Mouse (Mus musculus) bone marrow, adult 2 months (tissue): ENCODE measurements at regions not wholly inside any gene's neighbourhood (a gene's known extent, or its start where the extent isn't known, plus 50 kb on each side); places are given as distances from the start of the nearest gene placed in this dataset.

ENCODE experiments used
- H3K27ac ChIP-seq: fragments of 200-500 bp; 2 replicates; pipeline ENCODE4 v1.5.1; 2012; ENCODE audit warnings: low read depth, mild to moderate bottlenecking, control low read depth, inconsistent platforms, low read length; ENCODE audit not compliant: control insufficient read depth, poor library complexity, insufficient read depth
- H3K4me1 ChIP-seq: fragments of 200-500 bp; 2 replicates; pipeline ENCODE4 v1.6.1; 2011; ENCODE audit warnings: low read length; ENCODE audit not compliant: control insufficient read depth, insufficient read depth
- H3K4me3 ChIP-seq: fragments of 200-500 bp; replicated peaks from 2 replicates; pipeline ENCODE3; 2011; ENCODE audit warnings: mild to moderate bottlenecking, low read depth, low read length, control low read depth; ENCODE audit not compliant: control insufficient read depth
- CTCF ChIP-seq: fragments of 200-500 bp; IDR thresholded peaks from 2 replicates; pipeline ENCODE4 v1.5.1; 2011; ENCODE audit warnings: low read length, control low read depth; ENCODE audit not compliant: control insufficient read depth, insufficient read depth
- POLR2A ChIP-seq: fragments of 200-500 bp; IDR thresholded peaks from 2 replicates; pipeline ENCODE4 v1.6.1; 2011; ENCODE audit warnings: low read depth, mild to moderate bottlenecking, control low read depth, low read length, borderline replicate concordance; ENCODE audit not compliant: control insufficient read depth
- WGBS: fragments of 180-500 bp; shearing (Covaris S2); methylation state at CpG from one replicate; pipeline ENCODE4 v1.1.7; 2018; 5-methylcytosine and 5-hydroxymethylcytosine counted together

DNA sequence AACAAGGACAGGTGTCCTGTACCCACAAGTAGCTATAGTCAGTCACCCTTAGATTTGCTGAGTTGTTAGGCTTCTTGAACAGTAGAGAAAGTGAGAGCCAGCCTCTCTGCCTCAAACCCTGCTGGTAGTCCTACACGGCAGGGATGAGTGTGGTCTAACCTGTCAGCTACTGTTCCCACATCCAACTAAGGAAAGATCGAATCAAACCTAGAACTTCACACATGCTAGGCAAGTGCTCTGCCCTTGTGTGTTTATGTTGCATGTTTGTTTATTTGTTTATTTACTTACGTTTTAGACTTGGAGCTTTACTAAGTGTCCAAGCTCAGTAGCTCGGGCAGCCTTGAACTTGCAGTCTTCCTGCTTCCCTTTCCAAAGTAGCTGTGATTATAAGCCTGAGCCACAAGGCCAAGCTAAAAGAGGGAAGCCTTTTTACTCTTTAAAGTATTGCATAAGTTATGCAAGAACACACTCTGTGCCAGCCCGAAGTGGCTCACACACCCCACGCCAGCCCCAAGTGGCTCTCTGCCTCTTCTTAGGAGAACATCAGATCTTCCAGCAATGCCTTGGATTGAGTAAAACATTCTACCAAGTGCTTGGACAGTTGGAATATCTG, 146.1 kb upstream of the Zmiz1 start:
- H3K27ac ChIP-seq: no peak overlapping the region
- no peak overlapping the region for H3K4me3 ChIP-seq
- no peak for TF ChIP-seq CTCF
- TF ChIP-seq POLR2A: no peak
- 23% methylated on average over 6 of the region's 6 CpGs for WGBS
- H3K4me1 ChIP-seq: no peaks in the 10 kb centered on the region; the same call in 1 of the 2 replicates

DNA sequence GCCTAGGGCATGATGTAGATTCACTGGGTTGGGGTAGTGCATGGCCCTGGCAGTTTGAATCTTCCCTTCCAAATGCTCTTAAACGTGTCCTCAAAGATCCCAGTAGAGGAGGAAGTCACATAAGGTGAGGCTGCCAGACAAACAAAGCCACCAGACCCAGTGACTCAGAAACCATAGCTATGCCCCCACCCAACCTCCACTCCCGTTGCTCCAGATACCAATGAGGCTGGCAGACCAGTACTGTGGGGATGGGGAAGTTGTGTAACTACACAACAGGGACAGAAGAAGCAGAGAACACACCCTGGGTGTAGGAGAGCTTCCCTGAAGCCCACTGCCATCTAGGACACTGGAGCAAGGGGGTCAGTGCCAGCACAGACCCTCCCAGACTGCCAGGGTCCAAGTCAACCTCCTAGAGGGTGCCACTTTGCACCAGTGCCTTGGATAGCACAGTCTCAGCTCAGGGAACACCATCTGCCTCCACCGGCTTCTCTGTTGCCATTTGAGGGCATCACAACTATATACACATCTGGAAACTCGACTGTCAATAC, 145.2 kb upstream of the Zmiz1 start:
- no peak for TF ChIP-seq CTCF
- TF ChIP-seq POLR2A: no peak
- 31% methylated on average over 4 of the region's 4 CpGs for WGBS
- Histone ChIP-seq H3K4me3 (no peak overlapping the region), H3K4me1 (no peaks in the 10 kb centered on the region; the same call in 1 of the 2 replicates), H3K27ac (no peak overlapping the region)

DNA sequence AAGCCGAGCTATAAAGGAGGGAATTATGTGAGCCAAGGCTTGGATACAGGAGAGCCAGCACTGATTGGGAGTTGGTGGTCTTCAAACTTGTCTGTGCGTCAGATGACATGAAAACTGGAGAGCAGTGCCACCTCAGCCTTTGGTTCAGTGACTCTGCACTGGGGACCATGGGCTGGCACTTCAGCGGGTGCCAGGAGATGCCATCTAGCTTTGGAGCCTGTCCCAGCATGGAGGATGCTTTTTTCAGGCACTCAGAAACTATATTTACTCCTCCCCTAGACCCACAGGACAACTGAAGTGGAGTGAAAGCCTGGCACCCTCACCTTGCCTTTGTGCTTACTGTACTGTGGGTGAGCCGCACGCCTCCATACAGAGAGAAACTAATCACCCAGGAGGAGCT, 142.5 kb upstream of the Zmiz1 start:
- 86% methylated on average over 5 of the region's 5 CpGs for WGBS
- no peak overlapping the region for H3K27ac ChIP-seq
- H3K4me1 ChIP-seq: no peaks in the 10 kb centered on the region; the same call in 1 of the 2 replicates
- TF ChIP-seq CTCF: no peak
- TF ChIP-seq POLR2A: no peak
- H3K4me3 ChIP-seq: no peak overlapping the region

DNA sequence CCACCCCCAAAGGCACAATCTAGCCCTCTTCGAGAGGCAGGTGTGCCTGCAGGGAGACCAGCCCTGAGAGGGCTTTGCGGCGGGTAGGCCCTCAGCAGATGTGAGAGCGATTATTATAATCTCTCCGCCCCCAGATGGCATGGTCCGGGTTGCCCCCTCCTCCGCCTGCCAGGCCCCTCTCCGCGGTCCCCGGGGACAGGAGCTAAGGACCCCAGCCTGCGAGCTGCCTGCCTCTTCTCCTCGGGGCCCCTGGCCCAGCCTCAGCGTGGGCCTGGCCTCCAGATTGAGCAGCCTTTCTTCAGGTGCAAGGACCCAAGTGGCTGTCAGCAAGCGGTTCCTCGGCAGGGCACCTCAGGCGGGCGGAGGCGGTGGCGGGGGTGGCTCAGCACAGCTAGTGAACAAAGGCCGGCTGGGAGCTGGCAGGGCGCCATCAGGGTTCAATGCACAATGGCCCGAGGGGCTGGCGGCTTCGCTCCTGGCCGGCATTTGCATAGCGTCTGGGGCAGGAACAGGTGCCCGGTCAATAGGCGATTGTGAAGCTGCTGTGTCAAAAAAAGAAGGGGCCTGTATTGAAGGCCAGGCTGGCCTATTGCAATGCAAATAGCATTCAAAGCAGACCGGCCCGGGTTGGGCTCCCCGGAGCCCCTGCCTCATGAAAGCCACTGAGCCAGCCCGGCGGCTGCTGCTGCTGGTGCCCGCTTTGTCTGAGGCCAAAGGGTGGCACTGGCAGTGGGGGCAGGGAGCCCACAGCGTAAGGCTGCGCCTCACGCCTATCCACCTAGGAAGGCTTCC, 141.1 kb upstream of the Zmiz1 start:
- Histone ChIP-seq H3K27ac (peak overlapping the region; percentile 79), H3K4me1 (no peaks in the 10 kb centered on the region; the same call in 1 of the 2 replicates), H3K4me3 (no peak overlapping the region)
- TF ChIP-seq CTCF (no peak), POLR2A (no peak)
- WGBS: 21% methylated on average over 37 of the region's 37 CpGs

DNA sequence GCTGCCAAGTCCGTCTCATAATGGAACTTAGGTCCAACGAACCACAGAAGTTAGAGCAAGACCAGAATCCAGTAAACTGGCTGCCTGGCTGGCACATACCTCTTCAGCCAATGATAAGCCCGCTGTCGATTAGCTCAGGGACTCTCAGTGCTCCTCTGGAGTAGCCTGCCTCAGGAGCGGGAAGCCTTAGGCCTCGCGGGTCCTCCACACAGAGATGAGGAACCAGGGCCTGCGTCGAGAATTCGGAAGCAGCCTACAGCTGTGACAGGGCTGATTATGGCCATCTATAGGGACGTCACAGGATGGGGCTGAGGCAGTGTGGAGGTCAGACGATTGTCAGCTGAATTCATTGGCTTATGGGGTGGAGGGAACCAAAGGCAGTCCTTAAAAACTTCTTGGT, 140.1 kb upstream of the Zmiz1 start:
- TF ChIP-seq POLR2A: no peak
- TF ChIP-seq CTCF: no peak
- WGBS: 81% methylated on average over 12 of the region's 12 CpGs
- H3K4me1 ChIP-seq: no peaks in the 10 kb centered on the region; the same call in 1 of the 2 replicates
- no peak overlapping the region for H3K27ac ChIP-seq
- no peak overlapping the region for H3K4me3 ChIP-seq

DNA sequence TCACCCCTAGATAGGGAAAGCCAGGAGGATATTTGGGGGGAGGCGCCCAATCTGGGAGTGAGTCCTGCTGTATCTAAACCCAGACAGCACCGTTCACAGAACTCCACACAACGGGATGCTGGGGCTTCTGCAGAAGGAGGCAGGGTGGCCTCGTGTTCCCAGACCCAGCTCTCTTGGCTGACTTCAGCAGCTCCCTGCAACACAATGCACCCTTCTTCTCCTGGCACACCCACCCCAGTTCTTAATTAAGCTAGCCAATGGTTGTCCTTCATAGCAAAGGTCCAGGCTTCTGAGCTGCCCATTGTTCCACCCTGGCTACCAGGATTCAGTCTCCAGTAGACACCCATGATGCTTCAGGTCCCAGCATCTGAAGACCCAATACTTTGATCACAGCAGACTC, 138.8 kb upstream of the Zmiz1 start:
- no peaks in the 10 kb centered on the region; the same call in 1 of the 2 replicates for H3K4me1 ChIP-seq
- TF ChIP-seq CTCF (no peak), POLR2A (no peak)
- H3K4me3 ChIP-seq: no peak overlapping the region
- no peak overlapping the region for H3K27ac ChIP-seq
- WGBS: 72% methylated on average over 4 of the region's 4 CpGs

DNA sequence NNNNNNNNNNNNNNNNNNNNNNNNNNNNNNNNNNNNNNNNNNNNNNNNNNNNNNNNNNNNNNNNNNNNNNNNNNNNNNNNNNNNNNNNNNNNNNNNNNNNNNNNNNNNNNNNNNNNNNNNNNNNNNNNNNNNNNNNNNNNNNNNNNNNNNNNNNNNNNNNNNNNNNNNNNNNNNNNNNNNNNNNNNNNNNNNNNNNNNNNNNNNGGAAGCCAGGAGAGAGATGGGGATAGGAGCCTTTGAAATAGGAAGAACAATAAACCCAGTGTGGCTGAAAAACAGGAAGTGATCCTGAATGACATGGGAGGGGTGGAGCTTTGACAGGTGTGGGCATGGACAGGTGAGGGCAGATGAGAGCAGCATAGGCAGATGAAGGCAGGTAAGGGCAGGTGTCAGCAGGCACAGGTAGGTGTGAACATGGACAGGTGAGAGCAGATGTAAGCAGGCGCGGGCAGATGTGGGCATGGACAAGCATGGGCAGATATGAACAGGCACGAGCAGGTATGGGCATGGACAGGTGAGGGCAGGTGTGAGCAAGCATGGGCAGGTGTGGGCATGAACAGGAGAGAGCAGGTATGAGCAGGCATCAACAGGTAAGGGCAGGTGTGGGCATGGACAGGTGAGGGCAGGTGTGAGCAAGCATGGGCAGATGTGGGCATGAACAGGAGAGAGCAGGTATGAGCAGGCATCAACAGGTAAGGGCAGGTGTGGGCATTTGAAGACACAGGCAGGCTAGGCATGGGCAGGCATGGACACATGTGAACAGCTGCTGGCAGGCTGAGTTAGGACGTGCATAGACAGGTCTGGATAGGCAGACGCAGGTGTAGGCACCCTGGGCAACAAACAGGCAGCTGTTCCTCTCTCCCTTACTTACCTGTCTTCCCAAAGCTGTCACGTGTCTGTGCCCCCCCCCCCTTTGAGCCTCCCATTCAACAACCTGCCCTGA, 135.2 kb upstream of the Zmiz1 start:
- TF ChIP-seq CTCF (no peak), POLR2A (no peak)
- H3K4me3 ChIP-seq: no peak overlapping the region
- no peaks in the 10 kb centered on the region; the same call in 1 of the 2 replicates for H3K4me1 ChIP-seq
- H3K27ac ChIP-seq: no peak overlapping the region
- WGBS: 81% methylated on average over 6 of the region's 6 CpGs

DNA sequence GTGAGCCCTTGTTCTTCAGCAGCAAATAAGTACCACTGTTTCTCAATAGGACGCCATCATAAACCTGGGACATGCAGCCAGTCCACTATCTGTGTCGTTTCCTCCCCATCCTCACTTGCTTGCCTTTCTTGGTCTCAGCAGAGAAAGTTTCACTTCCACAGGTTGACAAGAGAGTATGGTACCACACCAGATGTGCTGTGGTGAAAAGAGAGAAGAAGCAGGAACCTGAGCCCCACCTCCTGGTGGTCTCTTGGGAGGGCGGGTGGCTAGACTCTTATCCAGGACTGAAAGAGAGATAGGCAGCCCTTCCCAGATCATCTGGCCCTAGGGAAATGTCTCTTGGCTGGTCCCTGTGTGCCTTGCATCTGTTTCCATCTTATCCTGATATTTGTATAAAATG, 133.1 kb upstream of the Zmiz1 start:
- 64% methylated on average over 3 of the region's 3 CpGs for WGBS
- 0 out of 2 replicates have a peak, but pooled peaks have one; percentile 3 for TF ChIP-seq CTCF
- TF ChIP-seq POLR2A: no peak
- Histone ChIP-seq H3K4me3 (no peak overlapping the region), H3K4me1 (no peaks in the 10 kb centered on the region; the same call in 1 of the 2 replicates), H3K27ac (no peak overlapping the region)
